Mouse (Mus musculus): ENCODE measurements at regions not wholly inside any gene's neighbourhood (a gene's known extent, or its start where the extent isn't known, plus 50 kb on each side); places are given as distances from the start of the nearest gene placed in this dataset.

DNA sequence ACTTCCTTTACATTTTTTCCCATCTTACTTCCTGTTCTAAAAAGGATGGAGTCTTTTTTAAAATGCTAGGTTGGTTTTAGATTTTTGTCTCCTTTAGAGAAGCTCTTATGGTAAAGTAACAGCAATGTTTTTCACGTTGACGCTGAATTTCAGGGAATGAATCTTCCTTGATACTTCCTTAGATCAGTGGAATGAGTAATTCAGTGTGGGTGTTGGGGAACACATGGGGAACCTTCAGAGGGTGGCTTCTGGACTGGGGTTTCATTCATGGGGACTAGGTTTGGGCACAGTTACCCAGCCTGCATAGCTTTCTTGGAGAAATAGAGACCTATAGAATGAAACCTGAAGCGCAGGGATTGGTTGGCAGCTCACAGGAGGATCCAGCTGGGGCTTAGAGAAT is 452.5 kb downstream of the Gm21750 start:
- ATAC-seq (replicated peaks) = no peak
- no peaks in the 10 kb centered on the region for H3K9me3 ChIP-seq
- H3K36me3 ChIP-seq (replicated peaks) = no peaks in the 10 kb centered on the region
- no peak overlapping the region for H3K4me3 ChIP-seq
- H3K4me1 ChIP-seq = peaks cover 8% of the 10 kb centered on the region; the same call in 1 of the 2 replicates
- 78% methylated on average over 3 of the region's 3 CpGs for WGBS
- no peaks in the 10 kb centered on the region for H3K27me3 ChIP-seq (replicated peaks)
- no peak overlapping the region for H3K9ac ChIP-seq
- H3K27ac ChIP-seq = no peak overlapping the region
- no peak overlapping the region for H3K4me2 ChIP-seq

DNA sequence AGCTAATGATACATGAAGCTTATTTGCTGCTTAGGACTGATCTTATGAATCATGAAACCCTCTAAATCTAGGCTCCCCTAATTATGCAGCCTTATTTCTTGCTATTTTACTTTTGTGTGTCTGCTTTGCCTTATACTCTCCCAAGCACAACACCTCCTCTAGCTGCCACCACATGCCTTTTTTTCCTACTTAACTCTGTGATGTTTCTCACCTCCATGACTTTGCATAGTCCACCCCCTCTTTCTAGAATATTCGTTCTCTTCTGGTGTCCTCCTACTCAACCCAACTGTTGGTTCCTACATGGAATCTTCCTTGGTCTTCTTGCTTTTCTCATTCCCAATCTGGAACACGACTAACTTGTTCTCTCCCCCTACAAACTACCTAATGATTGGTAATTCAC is 456.7 kb downstream of the Gm21750 start:
- peaks cover 4% of the 10 kb centered on the region; the same call in 1 of the 2 replicates for H3K4me1 ChIP-seq
- no peak overlapping the region for H3K4me3 ChIP-seq
- no peak overlapping the region for H3K27ac ChIP-seq
- no peaks in the 10 kb centered on the region for H3K27me3 ChIP-seq (replicated peaks)
- no peaks in the 10 kb centered on the region for H3K9me3 ChIP-seq
- 75% methylated on average over 2 of the region's 2 CpGs for WGBS
- no peak overlapping the region for H3K9ac ChIP-seq
- H3K4me2 ChIP-seq = no peak overlapping the region
- H3K36me3 ChIP-seq (replicated peaks) = no peaks in the 10 kb centered on the region
- no peak for ATAC-seq (replicated peaks)

DNA sequence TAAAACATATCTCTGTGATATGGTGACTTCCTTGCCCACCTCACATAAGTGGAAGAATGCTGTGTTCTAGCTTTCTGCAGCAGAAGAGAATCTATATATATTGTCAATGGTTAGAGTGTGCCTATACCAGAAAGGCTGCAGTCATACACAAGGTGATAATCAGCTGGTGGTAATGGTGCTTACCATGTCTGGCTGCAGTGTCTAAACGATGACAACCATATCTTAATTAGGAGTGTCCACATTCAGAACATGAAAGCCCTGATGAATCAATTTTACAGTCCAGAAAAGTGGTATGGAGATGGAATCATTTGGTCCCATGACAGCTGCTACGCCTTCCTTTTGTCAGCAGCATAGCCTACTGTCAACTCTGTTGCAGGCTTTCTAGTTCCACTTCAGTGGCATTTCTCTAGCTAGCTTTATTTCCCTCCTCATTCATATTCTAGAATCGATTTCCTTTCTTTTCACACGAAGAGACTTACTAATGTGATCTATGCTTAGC is 484.2 kb downstream of the Gm21750 start:
- Histone ChIP-seq H3K27me3 (replicated peaks) (no peaks in the 10 kb centered on the region), H3K4me3 (no peak overlapping the region), H3K9me3 (no peaks in the 10 kb centered on the region), H3K4me1 (no peaks in the 10 kb centered on the region), H3K9ac (no peak overlapping the region), H3K36me3 (replicated peaks) (no peaks in the 10 kb centered on the region), H3K27ac (no peak overlapping the region), H3K4me2 (no peak overlapping the region)
- ATAC-seq (replicated peaks) = no peak
- 60% methylated on average over 4 of the region's 4 CpGs for WGBS

DNA sequence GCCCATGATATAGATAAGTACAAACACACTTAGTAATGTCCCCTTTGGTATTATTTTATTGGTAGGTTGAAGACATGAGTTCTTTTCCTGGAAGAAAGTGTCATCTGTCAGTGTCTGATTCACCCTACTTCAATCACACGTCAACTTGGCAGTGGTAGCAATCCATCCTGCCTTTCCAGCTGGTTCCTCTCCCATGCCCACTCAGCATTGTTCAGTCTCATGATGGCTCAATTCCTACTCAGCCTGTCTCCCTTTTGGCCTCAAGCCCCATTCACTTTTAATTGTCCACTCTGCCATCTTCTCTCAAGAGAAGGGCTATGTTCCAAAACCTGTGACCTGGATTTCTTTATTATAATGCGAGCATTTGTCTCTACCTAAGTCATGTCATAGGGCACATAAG is 474.4 kb upstream of the Htr2a start:
- Histone ChIP-seq H3K27ac (no peak overlapping the region), H3K36me3 (replicated peaks) (no peaks in the 10 kb centered on the region), H3K4me1 (no peaks in the 10 kb centered on the region), H3K9ac (no peak overlapping the region), H3K4me3 (no peak overlapping the region), H3K27me3 (replicated peaks) (no peaks in the 10 kb centered on the region), H3K4me2 (no peak overlapping the region), H3K9me3 (no peaks in the 10 kb centered on the region)
- no peak for ATAC-seq (replicated peaks)
- 89% methylated on average over 2 of the region's 2 CpGs for WGBS

DNA sequence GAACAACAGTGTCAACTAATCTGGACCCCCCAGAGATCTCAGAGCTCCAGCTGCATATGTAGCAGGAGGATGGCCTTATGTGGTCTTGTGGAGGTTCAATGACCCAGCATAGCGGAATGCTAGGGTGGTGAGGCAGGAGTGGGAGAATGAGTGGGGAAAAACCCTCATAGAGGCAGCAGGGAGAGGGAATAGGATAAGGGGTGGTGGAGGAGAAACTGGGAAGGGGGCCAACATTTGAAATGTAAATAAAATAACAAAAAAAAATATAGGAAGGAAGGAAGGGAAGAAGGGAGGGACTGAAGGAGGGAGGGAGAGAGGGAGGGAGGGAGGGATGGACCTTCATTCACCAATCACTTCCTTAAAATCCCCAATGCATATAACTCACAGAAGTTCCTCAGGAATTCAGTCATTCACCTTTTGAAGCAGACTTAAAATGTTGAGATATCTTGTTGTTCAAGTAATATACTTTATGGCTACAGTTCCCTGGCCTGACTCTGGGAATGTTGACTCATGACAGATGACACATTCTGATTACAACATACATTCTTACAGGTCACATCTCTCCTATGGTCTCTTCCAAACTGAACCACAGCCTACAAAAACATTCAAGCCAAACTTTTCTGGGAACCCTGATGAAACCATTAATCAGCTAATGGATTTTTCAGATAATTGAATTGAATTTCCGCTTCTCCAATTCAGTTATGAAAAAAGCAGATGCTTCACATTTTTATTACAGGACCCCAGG is 471.3 kb upstream of the Htr2a start:
- Histone ChIP-seq H3K27ac (no peak overlapping the region), H3K27me3 (replicated peaks) (no peaks in the 10 kb centered on the region), H3K4me3 (no peak overlapping the region), H3K36me3 (replicated peaks) (no peaks in the 10 kb centered on the region), H3K9ac (no peak overlapping the region), H3K4me1 (no peaks in the 10 kb centered on the region), H3K4me2 (no peak overlapping the region), H3K9me3 (no peaks in the 10 kb centered on the region)
- 92% methylated on average over 2 of the region's 2 CpGs for WGBS
- ATAC-seq (replicated peaks) = no peak

DNA sequence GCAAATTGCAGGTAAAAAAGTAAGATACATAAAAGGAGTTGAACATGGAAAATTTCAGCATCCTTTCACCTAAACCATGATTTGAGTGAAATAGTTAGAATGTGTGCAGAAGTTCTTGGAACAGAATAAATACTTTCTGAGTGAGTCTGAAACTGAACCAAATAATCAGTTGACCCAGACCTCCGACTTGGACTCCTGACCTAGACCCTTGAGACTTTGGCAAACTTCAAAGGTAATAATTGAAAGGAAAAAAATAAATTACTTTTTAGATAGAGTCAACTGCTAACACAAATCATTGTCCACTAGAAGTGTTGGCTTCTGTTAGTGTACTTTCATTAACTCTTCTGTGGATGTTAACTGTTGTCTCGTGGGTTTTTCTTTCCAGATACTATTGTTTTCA is 460.6 kb upstream of the Htr2a start:
- WGBS = 87% methylated on average over 2 of the region's 2 CpGs
- Histone ChIP-seq H3K9me3 (no peaks in the 10 kb centered on the region), H3K4me2 (no peak overlapping the region), H3K4me1 (no peaks in the 10 kb centered on the region), H3K4me3 (no peak overlapping the region), H3K36me3 (replicated peaks) (no peaks in the 10 kb centered on the region), H3K27me3 (replicated peaks) (no peaks in the 10 kb centered on the region), H3K27ac (no peak overlapping the region), H3K9ac (no peak overlapping the region)
- ATAC-seq (replicated peaks) = no peak

DNA sequence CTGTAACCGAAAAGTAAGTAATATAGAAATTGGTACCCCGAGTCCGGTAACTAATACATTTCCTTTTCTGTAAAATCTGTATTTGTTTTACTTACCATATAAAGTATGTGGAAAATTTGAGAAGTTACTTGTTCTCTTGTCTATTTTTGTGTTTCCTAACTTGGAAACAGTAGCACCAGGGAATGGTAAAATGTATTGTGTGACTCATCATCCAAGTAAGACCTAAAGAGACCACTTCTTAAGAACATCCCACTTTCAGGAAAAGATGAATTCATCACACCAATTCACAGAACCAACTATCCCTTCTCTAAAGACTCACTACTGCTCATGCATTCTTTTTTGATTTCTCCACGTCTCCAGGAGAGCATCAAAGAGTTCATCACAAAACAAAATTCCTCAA is 457.6 kb upstream of the Htr2a start:
- Histone ChIP-seq H3K27me3 (replicated peaks) (no peaks in the 10 kb centered on the region), H3K9ac (no peak overlapping the region), H3K27ac (no peak overlapping the region), H3K36me3 (replicated peaks) (no peaks in the 10 kb centered on the region), H3K4me3 (no peak overlapping the region), H3K9me3 (no peaks in the 10 kb centered on the region), H3K4me1 (no peaks in the 10 kb centered on the region), H3K4me2 (no peak overlapping the region)
- WGBS = 89% methylated on average over 4 of the region's 4 CpGs
- ATAC-seq (replicated peaks) = no peak

DNA sequence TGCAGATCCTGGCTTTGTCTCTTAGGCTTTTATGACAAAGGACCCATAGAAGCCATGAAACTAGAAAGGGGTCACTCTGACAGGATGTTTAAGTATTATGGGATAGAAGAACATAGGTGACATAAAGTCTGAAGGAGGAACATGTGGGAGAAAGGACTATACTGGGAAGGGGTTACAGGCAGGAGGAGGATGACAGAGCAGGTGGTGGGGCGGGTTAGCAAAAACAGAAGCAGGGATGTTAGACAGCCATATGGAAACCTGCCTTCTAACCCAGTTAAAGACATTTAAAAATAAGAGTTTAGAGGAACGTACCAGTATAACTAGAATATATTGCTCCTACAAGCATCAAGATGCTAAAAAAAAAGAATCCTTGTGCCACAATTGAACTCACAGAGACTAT is 438.9 kb upstream of the Htr2a start:
- Histone ChIP-seq H3K9ac (no peak overlapping the region), H3K36me3 (replicated peaks) (no peaks in the 10 kb centered on the region), H3K4me3 (no peak overlapping the region), H3K27me3 (replicated peaks) (no peaks in the 10 kb centered on the region), H3K4me2 (no peak overlapping the region), H3K27ac (no peak overlapping the region), H3K9me3 (no peaks in the 10 kb centered on the region), H3K4me1 (no peaks in the 10 kb centered on the region)
- whole genome bisulfite sequencing = 94% methylated on average over 2 of the region's 2 CpGs
- ATAC-seq (replicated peaks) = no peak

DNA sequence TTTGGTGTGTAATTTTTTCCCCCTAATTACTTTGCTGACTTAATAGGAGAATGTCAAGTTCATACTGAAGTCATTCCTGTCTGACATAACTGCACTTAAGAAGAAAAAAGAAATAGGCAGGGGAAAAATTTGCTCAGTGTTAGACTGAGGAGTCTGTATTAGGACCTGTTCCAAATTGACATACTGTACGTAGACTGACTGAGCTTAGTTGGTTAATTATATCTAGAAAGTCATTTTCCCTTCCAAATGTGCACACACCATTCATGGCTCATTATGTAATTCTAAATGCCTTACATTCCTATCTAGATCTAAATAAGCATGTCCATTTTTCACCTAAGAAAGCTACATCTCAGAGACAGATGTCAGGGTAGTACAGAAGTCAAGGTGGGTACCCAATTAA is 435.6 kb upstream of the Htr2a start:
- Histone ChIP-seq H3K4me1 (no peaks in the 10 kb centered on the region), H3K36me3 (replicated peaks) (no peaks in the 10 kb centered on the region), H3K4me3 (no peak overlapping the region), H3K4me2 (no peak overlapping the region), H3K9me3 (no peaks in the 10 kb centered on the region), H3K27me3 (replicated peaks) (no peaks in the 10 kb centered on the region), H3K27ac (no peak overlapping the region), H3K9ac (no peak overlapping the region)
- 88% methylated on average over 1 of the region's 1 CpGs for WGBS
- no peak for ATAC-seq (replicated peaks)

DNA sequence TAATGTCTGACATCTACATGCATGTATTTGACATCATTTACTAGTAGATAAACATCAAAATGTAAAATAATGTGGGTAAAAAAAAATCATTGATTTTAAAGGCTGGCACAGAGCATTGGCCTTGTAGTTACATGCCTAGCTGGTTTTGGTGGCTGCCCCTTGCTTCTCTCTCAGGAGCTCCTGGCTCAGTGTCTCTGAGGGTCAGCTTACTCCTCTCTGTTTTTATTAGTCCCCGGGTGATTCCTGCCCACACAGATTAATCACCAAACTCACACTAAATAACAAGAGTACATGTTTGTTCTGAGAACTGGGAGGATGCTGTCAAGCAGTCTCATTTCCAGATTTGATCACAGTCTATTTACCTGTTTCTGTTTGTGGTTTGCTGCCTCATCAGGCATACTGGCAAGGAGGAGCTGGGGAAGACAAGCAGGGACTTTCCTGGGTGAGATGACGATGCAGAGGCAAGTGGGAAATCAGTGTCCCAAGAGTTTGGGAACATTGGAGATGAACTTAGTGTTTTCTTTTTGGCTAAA is 422.7 kb upstream of the Htr2a start:
- Histone ChIP-seq H3K4me2 (no peak overlapping the region), H3K9me3 (no peaks in the 10 kb centered on the region), H3K27me3 (replicated peaks) (no peaks in the 10 kb centered on the region), H3K27ac (no peak overlapping the region), H3K9ac (no peak overlapping the region), H3K36me3 (replicated peaks) (no peaks in the 10 kb centered on the region), H3K4me3 (no peak overlapping the region), H3K4me1 (no peaks in the 10 kb centered on the region)
- no peak for ATAC-seq (replicated peaks)
- 82% methylated on average over 2 of the region's 2 CpGs for WGBS

DNA sequence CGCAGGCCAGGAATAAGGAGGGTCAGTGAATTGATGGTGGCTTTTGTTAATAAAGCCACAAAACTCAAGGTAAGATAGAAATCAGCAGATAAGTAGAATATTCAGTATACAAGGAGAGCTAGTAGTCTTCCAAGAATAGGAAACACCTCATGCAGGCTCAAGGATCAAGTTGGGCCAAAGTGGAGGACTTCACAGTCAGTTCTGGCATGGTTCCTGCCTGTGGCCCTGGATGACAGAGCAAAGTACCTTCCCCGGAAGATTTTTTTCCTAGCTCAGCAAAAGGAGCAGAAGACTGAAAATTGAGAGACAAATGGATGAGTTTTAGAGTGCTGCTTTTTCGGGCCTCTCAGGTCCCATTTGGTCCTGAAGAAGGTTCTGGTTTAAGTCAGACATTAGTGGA is 420.9 kb upstream of the Htr2a start:
- H3K4me2 ChIP-seq = no peak overlapping the region
- no peak overlapping the region for H3K4me3 ChIP-seq
- no peaks in the 10 kb centered on the region for H3K36me3 ChIP-seq (replicated peaks)
- no peak for ATAC-seq (replicated peaks)
- WGBS = 82% methylated on average over 3 of the region's 3 CpGs
- no peaks in the 10 kb centered on the region for H3K9me3 ChIP-seq
- no peak overlapping the region for H3K27ac ChIP-seq
- H3K9ac ChIP-seq = no peak overlapping the region
- H3K4me1 ChIP-seq = no peaks in the 10 kb centered on the region
- no peaks in the 10 kb centered on the region for H3K27me3 ChIP-seq (replicated peaks)

DNA sequence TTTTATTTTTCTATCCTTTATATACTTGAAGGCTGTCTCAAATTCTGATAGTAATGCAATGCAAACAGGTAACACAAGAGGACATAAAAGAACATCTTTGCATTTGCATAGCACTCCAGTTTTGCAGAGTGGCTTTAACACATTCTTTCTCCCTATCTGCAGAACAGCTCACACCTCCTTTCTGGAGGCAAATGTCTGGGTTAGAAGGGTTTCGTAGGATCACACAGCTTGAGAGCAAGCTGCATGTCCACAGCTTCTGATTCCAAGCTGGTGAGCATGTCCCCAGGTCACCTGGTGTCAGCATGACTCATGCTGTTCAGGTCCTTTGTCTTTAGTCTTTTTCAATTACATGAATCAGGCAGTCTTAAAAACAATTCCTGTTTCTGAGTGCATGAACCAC is 418.5 kb upstream of the Htr2a start:
- WGBS = 71% methylated on average over 1 of the region's 1 CpGs
- no peak overlapping the region for H3K4me2 ChIP-seq
- ATAC-seq (replicated peaks) = no peak
- no peak overlapping the region for H3K4me3 ChIP-seq
- no peak overlapping the region for H3K9ac ChIP-seq
- H3K4me1 ChIP-seq = peaks cover 7% of the 10 kb centered on the region; the same call in 1 of the 2 replicates
- H3K27me3 ChIP-seq (replicated peaks) = no peaks in the 10 kb centered on the region
- no peaks in the 10 kb centered on the region for H3K36me3 ChIP-seq (replicated peaks)
- H3K9me3 ChIP-seq = no peaks in the 10 kb centered on the region
- H3K27ac ChIP-seq = no peak overlapping the region

DNA sequence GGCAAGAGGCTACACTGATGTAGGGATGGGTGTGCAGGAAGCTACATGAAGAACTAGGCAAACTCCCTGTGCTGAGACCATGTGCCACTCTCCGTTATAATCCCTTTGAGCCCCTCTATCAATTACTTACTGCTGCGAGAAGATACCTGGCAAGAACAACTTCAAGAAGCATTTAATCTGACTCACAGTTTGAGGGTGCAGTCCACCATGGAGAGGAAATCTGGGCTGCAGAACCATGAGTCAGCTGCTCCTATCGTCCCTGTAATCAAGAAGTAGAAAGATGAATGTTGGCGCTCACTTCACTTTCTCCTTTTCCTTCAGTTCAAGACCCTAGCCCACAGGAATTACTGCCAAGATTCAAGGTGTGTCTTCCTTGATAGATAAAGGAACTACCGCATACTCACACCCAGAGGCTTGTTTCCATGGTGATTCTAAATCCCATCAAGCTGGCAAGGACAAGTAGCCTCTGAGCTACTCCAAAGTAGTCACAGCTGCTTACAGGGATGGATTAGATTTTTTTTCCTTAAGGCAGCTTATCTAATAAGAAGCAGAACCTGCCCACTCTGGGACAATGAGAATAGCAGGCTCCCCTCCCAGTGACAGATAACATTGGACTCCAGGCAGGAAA is 411.0 kb upstream of the Htr2a start:
- Histone ChIP-seq H3K27ac (no peak overlapping the region), H3K4me2 (no peak overlapping the region), H3K4me1 (peaks cover 7% of the 10 kb centered on the region; the same call in 1 of the 2 replicates), H3K9me3 (no peaks in the 10 kb centered on the region), H3K36me3 (replicated peaks) (no peaks in the 10 kb centered on the region), H3K27me3 (replicated peaks) (no peaks in the 10 kb centered on the region), H3K4me3 (no peak overlapping the region), H3K9ac (no peak overlapping the region)
- 57% methylated on average over 5 of the region's 5 CpGs for WGBS
- peak; percentile 67; the same call in 1 of the 2 replicates for ATAC-seq (replicated peaks)
